Mouse (Mus musculus) kidney, adult 2 months (tissue): ENCODE measurements around the gene Plekhm3.

Experiments
- CTCF ChIP-seq: fragments of 200-500 bp; conservative IDR thresholded peaks from 2 replicates; pipeline ENCODE4 v1.5.1; 2011; ENCODE audit warnings: low read depth, mild to moderate bottlenecking, control low read depth, low read length, moderate library complexity, mixed read lengths; ENCODE audit not compliant: insufficient read depth, insufficient read length
- POLR2A ChIP-seq: fragments of 200-500 bp; IDR thresholded peaks from one replicate; pipeline ENCODE4 v1.6.1; 2011; ENCODE audit warnings: low read depth, low read length, control low read depth

DNA sequence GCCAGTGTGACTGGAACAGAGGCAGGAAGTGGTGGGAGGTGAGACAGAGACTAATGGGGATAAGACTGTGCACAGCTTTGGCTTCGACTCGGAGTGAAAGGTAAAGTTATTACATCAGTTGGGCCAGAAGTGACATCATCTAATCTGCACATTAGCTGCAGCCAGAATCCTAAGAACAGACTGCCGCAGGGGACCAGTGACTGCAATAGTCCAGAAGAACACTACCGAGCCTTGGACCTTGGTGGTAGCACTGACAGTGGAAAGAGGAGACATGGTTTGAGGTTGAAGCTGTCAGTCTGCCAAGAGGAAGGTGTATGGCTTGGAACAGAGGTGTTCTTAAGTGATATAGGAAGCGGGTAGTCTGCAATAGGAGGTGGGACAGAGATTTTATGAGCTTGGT lies 80.9 kb downstream of the Plekhm3 start:
- TF ChIP-seq CTCF = no peak
- TF ChIP-seq POLR2A = no peak
